Mouse (Mus musculus) testis, adult 2 months (tissue): ENCODE results near the gene Crhr1.

Experiments used
- CTCF ChIP-seq: fragments of 200-500 bp; IDR thresholded peaks from 2 replicates; pipeline ENCODE4 v1.5.1; 2012; ENCODE audit warnings: low read depth, mild to moderate bottlenecking, inconsistent platforms, low read length, moderate library complexity; ENCODE audit not compliant: control insufficient read depth, insufficient read depth, insufficient replicate concordance
- POLR2A ChIP-seq: fragments of 200-500 bp; IDR thresholded peaks from 2 replicates; pipeline ENCODE4 v1.6.1; 2012; ENCODE audit warnings: low read depth, mild to moderate bottlenecking, inconsistent platforms, low read length, moderate library complexity; ENCODE audit not compliant: control insufficient read depth

- TF ChIP-seq POLR2A: no peak
- TF ChIP-seq CTCF: no peak
Measured at GRCm38 (mm10) chr11:104223301-104223700, 90.6 kb downstream of the Crhr1 start.
